Mouse (Mus musculus) heart, adult 2 months (tissue): ENCODE measurements around the gene Tmem35b. TPM values are rescaled to one million over a fixed set of nuclear protein-coding genes. Genes with fewer than 3 reads are reported as not detected.

ENCODE experiments used
- DNase-seq, 2 experiments: peaks; one replicate each; pipeline ENCODE4 v3.0.0; 2021
- H3K27ac ChIP-seq: fragments of 200-600 bp; 2 replicates; pipeline ENCODE4 v1.8.1; 2022
- H3K27me3 ChIP-seq: fragments of 200-500 bp; 2 replicates; pipeline ENCODE4 v1.6.1; 2012; ENCODE audit warnings: mild to moderate bottlenecking, low read length, inconsistent platforms, mixed read lengths; ENCODE audit not compliant: control insufficient read depth, insufficient read depth
- H3K36me3 ChIP-seq: fragments of 200-500 bp; 2 replicates; pipeline ENCODE4 v1.6.1; 2012; ENCODE audit warnings: low read length, inconsistent platforms; ENCODE audit not compliant: control insufficient read depth, insufficient read depth
- H3K4me1 ChIP-seq: fragments of 200-500 bp; 2 replicates; pipeline ENCODE4 v1.6.1; 2011; ENCODE audit warnings: low read length; ENCODE audit not compliant: control insufficient read depth, insufficient read depth
- H3K4me3 ChIP-seq: fragments of 200-600 bp; 2 replicates; pipeline ENCODE4 v1.8.1; 2022
- H3K79me2 ChIP-seq: fragments of 200-500 bp; replicated peaks from 2 replicates; pipeline ENCODE4 v1.6.1; 2012; ENCODE audit warnings: mild to moderate bottlenecking, inconsistent platforms, low read length, moderate library complexity, mixed read lengths; ENCODE audit not compliant: control insufficient read depth, insufficient read depth
- H3K9ac ChIP-seq: fragments of 200-500 bp; 2 replicates; pipeline ENCODE4 v1.6.1; 2012; ENCODE audit warnings: low read depth, mild to moderate bottlenecking, control low read depth, inconsistent platforms, low read length, mixed read lengths
- CTCF ChIP-seq: fragments of 200-600 bp; IDR thresholded peaks from 2 replicates; pipeline ENCODE4 v1.8.1; 2022; ENCODE audit warnings: antibody characterized with exemption, mild to moderate bottlenecking, moderate library complexity
- EP300 ChIP-seq: fragments of 200-500 bp; IDR thresholded peaks from 2 replicates; pipeline ENCODE4 v1.6.1; 2011; ENCODE audit warnings: low read depth, low read length, control low read depth; ENCODE audit not compliant: insufficient read depth
- POLR2A ChIP-seq: fragments of 200-500 bp; IDR thresholded peaks from 2 replicates; pipeline ENCODE4 v1.6.1; 2011; ENCODE audit warnings: mild to moderate bottlenecking, low read depth, low read length, control low read depth; ENCODE audit not compliant: insufficient read depth
- WGBS: fragments of 180-500 bp; shearing (Covaris S2); methylation state at CpG from one replicate; pipeline ENCODE4 v1.1.7; 2018; 5-methylcytosine and 5-hydroxymethylcytosine counted together
- intact Hi-C: fragments of 180-260 bp; cut with DNase I; formaldehyde crosslinking; loops from one replicate; pipeline ENCODE4 v1.15.1; 2025
- polyA plus RNA-seq: library from polyadenylated mRNA; depleted of rRNA; stranded (reverse); fragments of >200 nt; gene quantifications from 2 replicates; pipeline ENCODE4 v1.2.3, GENCODE M21; 2012; rRNA removed
- total RNA-seq, 2 experiments: library from RNA; stranded (reverse); gene quantifications; 2 replicates each; pipeline ENCODE4 v1.2.3; 2021

Gene Tmem35b
- total and polyA plus RNA-seq, 3 experiments: 1.4 to 5.6 (median 2.0) TPM

DNA sequence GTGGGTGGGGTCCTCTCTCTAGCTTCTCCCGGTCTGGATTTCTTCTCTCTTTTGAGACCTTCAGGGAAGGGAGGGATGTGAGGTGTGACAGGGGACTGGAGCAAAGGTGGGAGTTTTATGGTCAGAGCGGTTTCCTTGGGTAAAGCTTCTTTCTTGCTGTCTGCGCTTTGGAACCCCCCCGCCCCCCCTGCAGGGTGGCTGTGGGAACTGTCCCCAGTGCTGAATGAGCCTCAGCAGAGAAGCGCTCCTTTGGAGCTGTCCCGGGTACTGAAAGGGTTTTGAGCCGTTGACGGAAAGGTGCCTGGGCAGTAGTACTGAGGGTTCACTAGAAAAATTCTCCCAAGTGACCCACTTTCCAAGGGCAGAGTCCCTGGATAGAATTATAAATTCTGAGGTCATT, 50.0 kb downstream of the Tmem35b start:
- Histone ChIP-seq H3K27ac (no peak overlapping the region), H3K4me1 (peaks cover 2% of the 10 kb centered on the region; the same call in 1 of the 2 replicates), H3K36me3 (no peaks in the 10 kb centered on the region), H3K27me3 (peaks cover 8% of the 10 kb centered on the region), H3K79me2 (no peaks in the 10 kb centered on the region), H3K4me3 (no peak overlapping the region), H3K9ac (no peak overlapping the region)
- TF ChIP-seq EP300: no peak
- no peak for TF ChIP-seq CTCF
- TF ChIP-seq POLR2A: no peak
- DNase-seq: peak; percentile 31 to 52
- WGBS: under 1% methylated on average over 8 of the region's 8 CpGs
- intact Hi-C loops: no loop called here

DNA sequence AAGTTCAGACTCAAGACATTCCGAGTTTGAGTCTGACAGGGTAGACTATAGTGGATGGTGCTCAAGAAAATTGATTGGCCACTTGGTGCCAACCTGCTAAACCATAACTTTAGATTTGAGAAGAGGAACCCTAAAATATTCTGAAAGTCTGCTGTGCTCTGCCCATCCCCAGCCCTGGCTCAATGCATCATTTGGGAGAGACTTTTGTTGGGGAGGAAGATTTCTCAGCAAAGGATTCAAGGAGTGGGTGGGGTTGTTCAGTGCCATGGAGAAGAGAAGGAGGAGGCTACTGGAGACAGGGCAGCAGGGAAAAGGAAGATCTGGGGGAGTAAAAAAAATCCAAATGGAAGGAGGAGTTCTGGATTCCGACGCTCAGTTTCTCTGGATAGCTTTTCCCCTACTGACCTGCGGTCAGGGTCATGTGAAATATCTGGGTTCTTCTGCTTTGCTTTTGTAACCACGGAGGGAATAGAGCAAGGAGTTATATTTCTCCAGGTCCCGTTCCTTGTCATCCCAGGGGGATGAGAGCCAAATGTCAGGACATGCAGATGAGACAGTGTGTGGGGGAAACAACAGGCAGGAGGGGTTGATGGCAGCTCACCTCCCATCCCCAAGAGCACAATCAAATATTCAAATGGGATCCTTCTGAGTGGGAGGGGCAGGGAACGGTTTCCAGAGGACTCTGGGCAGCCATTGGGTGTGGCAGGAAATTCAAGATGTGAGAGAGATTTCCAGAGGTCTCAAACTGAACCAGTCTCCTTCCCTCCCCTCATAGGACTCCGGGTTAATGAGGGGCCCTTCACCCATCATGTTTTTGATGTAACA, 50.8 kb downstream of the Tmem35b start:
- Histone ChIP-seq H3K27me3 (peaks cover 5% of the 10 kb centered on the region), H3K79me2 (no peaks in the 10 kb centered on the region), H3K27ac (no peak overlapping the region), H3K9ac (no peak overlapping the region), H3K4me3 (no peak overlapping the region), H3K4me1 (peaks cover 2% of the 10 kb centered on the region; the same call in 1 of the 2 replicates), H3K36me3 (no peaks in the 10 kb centered on the region)
- DNase-seq: no peak
- 56% methylated on average over 8 of the region's 8 CpGs for WGBS
- TF ChIP-seq EP300: no peak
- TF ChIP-seq POLR2A: no peak
- TF ChIP-seq CTCF: no peak
- intact Hi-C loops: no loop called here

GRCm38 (mm10) chr4:127174900-127175278, 51.4 kb downstream of the Tmem35b start:
- H3K27ac ChIP-seq: no peak overlapping the region
- no peak for DNase-seq
- H3K36me3 ChIP-seq: no peaks in the 10 kb centered on the region
- H3K27me3 ChIP-seq: no peaks in the 10 kb centered on the region
- H3K4me3 ChIP-seq: no peak overlapping the region
- WGBS: 52% methylated on average over 4 of the region's 4 CpGs
- H3K79me2 ChIP-seq: no peaks in the 10 kb centered on the region
- TF ChIP-seq EP300 (no peak), CTCF (no peak), POLR2A (no peak)
- intact Hi-C loops: no loop called here
- H3K9ac ChIP-seq: no peak overlapping the region
- H3K4me1 ChIP-seq: no peaks in the 10 kb centered on the region

DNA sequence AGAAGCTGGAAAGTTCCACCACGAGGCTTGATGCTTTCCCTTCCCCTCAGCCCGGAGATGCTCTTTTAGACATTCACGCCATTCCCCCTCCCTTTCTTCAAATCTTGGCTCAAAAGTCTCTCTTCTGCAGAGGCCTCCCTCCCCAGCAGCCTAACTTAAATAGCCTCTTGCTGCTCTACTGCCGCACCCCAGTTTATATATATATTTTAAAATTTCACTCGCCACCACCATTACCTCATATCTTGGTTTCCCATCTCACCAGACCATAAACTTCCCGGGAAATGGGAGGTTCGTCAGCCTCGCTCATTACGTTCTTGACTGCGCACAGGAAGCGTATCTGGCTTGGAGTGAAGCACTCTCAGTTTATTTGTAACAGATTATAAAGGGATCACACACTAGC, 54.5 kb downstream of the Tmem35b start:
- intact Hi-C loops: no loop called here
- H3K4me3 ChIP-seq: no peak overlapping the region
- H3K4me1 ChIP-seq: no peaks in the 10 kb centered on the region
- no peaks in the 10 kb centered on the region for H3K36me3 ChIP-seq
- WGBS: 66% methylated on average over 11 of the region's 11 CpGs
- TF ChIP-seq POLR2A: no peak
- no peak for TF ChIP-seq EP300
- no peak for TF ChIP-seq CTCF
- H3K27ac ChIP-seq: no peak overlapping the region
- no peaks in the 10 kb centered on the region for H3K27me3 ChIP-seq
- no peak for DNase-seq
- H3K79me2 ChIP-seq: no peaks in the 10 kb centered on the region
- H3K9ac ChIP-seq: no peak overlapping the region

DNA sequence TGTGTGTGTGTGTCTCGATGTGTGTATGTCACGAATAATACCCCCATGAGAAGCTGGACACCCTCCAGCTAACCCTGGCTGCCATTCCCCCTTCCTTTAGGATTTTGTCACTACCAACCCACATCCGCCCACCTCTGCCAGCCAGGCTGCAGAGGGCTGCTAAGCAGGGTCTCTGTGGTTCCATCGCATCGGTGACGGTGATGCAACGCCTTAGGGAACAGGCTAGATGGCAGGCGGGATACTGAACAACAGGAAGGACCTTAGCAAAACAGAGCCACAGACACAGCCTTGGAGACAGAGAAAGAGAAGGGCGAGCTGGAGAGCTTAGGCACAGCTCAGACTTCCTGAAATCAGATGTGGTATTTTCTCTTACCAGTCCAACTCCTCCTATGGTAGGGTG, 55.2 kb downstream of the Tmem35b start:
- intact Hi-C loops: no loop called here

More for the DNA sequence above, 55.2 kb downstream of the Tmem35b start:
- Histone ChIP-seq H3K27me3 (no peaks in the 10 kb centered on the region), H3K27ac (no peak overlapping the region), H3K79me2 (no peaks in the 10 kb centered on the region), H3K4me1 (no peaks in the 10 kb centered on the region), H3K36me3 (no peaks in the 10 kb centered on the region), H3K4me3 (no peak overlapping the region), H3K9ac (no peak overlapping the region)
- WGBS: 42% methylated on average over 9 of the region's 9 CpGs
- no peak for TF ChIP-seq EP300
- no peak for TF ChIP-seq CTCF
- TF ChIP-seq POLR2A: no peak
- no peak for DNase-seq

Other genes with a start within 250 kb of the Tmem35b start
- 10 to 100 TPM; 20.2 to 22.6 TPM for gene Zmym4, start 155.6 kb upstream of the Tmem35b start, total RNA-seq
- gene Zmym4, start 155.6 kb upstream of the Tmem35b start, polyA plus RNA-seq: 3.5 and 7.3 TPM in 2 replicates
- 10 to 100 TPM; 72.2 to 75.5 TPM for gene Sfpq, start 102.4 kb upstream of the Tmem35b start, total RNA-seq
- gene Sfpq, start 102.4 kb upstream of the Tmem35b start, polyA plus RNA-seq: 16.7 and 32.7 TPM in 2 replicates
- 1 to 10 TPM; 4.1 to 5.6 TPM for gene Zmym1, start 62.5 kb upstream of the Tmem35b start, total RNA-seq
- 2.4 and 2.7 TPM in 2 replicates for gene Zmym1, start 62.5 kb upstream of the Tmem35b start, polyA plus RNA-seq
- 10 to 100 TPM in 1 of 2 experiments, 1 to 10 TPM in 1; 9.0 to 11.9 TPM for gene Zmym6, start 46.3 kb upstream of the Tmem35b start, total RNA-seq
- 4.9 and 8.4 TPM in 2 replicates for gene Zmym6, start 46.3 kb upstream of the Tmem35b start, polyA plus RNA-seq
- under 1 TPM; 0.20 to 0.21 TPM for gene Dlgap3, start 45.5 kb downstream of the Tmem35b start, total RNA-seq
- gene Dlgap3, start 45.5 kb downstream of the Tmem35b start, polyA plus RNA-seq: 0.09 and 0.21 TPM in 2 replicates
- gene Smim12, start 120.1 kb downstream of the Tmem35b start, total RNA-seq: 10 to 100 TPM; 50.3 to 51.6 TPM
- 43.3 and 47.7 TPM in 2 replicates for gene Smim12, start 120.1 kb downstream of the Tmem35b start, polyA plus RNA-seq
- gene Gja4, start 190.3 kb downstream of the Tmem35b start, total RNA-seq: 10 to 100 TPM; 12.2 to 12.4 TPM
- 25.1 and 28.7 TPM in 2 replicates for gene Gja4, start 190.3 kb downstream of the Tmem35b start, polyA plus RNA-seq
- not detected for gene Gjb3, start 207.2 kb downstream of the Tmem35b start, total RNA-seq
- gene Gjb3, start 207.2 kb downstream of the Tmem35b start, polyA plus RNA-seq: 0.25 TPM in 1 of 2 replicates, not detected in the other
- not detected for gene Gjb4, start 230.4 kb downstream of the Tmem35b start, total RNA-seq
- 0.12 and 0.14 TPM in 2 replicates for gene Gjb4, start 230.4 kb downstream of the Tmem35b start, polyA plus RNA-seq
- gene Gjb5, start 234.5 kb downstream of the Tmem35b start, total RNA-seq: under 1 TPM; 0.16 to 0.29 TPM
- gene Gjb5, start 234.5 kb downstream of the Tmem35b start, polyA plus RNA-seq: 0.78 and 1.1 TPM in 2 replicates